In the genomic region with DNA sequence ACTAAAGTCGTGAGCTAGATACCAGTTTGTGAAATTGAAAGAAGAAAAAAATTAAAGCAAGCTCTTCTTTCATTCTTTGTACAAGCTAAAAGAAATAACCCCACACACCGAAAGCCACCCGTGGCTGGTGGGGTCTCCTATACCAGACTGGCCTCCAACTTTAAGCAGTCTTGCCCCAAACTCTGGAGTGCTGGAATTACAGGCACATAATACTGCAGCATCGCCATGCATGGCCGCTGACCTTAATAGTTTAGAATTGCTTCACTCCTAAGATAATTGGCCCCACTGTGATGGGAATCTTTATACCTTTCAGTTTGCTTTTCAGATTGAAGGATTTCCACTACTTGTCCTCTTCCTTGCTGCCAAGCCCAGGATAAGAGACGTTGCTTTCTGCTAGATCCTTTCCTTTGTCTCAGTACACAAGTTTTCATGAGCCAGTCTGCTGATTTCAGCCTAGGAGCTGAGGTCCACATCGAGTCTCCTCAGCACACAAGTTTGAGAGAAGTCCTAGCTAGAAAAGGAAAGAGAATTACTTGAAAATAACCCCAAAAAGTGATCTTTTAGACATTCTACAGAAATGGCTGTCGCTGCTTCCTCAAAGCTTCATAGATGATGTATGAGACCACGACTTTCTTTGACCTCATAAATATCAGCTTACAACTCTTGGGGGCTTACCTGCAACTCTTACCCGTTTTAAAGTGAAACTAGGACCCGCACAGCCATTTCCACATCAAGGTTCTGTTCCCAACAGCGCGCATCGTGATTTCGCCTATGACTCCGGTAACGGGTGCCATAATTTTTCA, we compare ENCODE assay signal across 8 mouse cellular contexts. TPM values are rescaled to one million over a fixed set of nuclear protein-coding genes. Genes with fewer than 3 reads are reported as not detected.
A peak's percentile ranks its signal among the peaks of the same experiment; 100 is the strongest.
DNase-seq lines count a peak whose midpoint lies in the region; ATAC-seq and TF ChIP-seq lines count a peak whose summit lies in the region.

No protein-coding gene starts in this region.

- peak; percentile 28 for DNase-seq in hindbrain, postnatal 0 days (ENCODE audit: low spot score)
- no peak for DNase-seq in neural tube, embryonic 11.5 days (ENCODE audit: low spot score)
- DNase-seq in right cerebral cortex, postnatal 14 days: no peak
- no peak for DNase-seq in urinary bladder, postnatal 36 days (ENCODE audit: low spot score in 2 of 2)
- DNase-seq in MN1 (ENCODE audit: low spot score): no peak

- no peak for ATAC-seq in megakaryocyte, adult 5-6 weeks (ENCODE audit: poor library complexity, severe bottlenecking)
- no peak for ATAC-seq in embryonic facial prominence, embryonic 13.5 days (ENCODE audit: insufficient number of reproducible peaks, insufficient read depth, low FRiP score, low TSS enrichment, low read depth)
- ATAC-seq in hindbrain, postnatal 0 days: no peak
- no peak for ATAC-seq in neural tube, embryonic 11.5 days (ENCODE audit: insufficient read depth, low FRiP score, low TSS enrichment)

- H3K9me3 ChIP-seq in megakaryocyte, embryonic 14.5 days: no peaks in the 10 kb centered on the region
- H3K9me3 ChIP-seq in embryonic facial prominence, embryonic 13.5 days: no peaks in the 10 kb centered on the region
- H3K9me3 ChIP-seq in hindbrain, postnatal 0 days (ENCODE audit: low read length): no peaks in the 10 kb centered on the region
- H3K9me3 ChIP-seq in neural tube, embryonic 11.5 days (ENCODE audit: control insufficient read depth, low read length): no peaks in the 10 kb centered on the region

- 9% methylated on average over 17 of the region's 17 CpGs for WGBS in embryonic facial prominence, embryonic 13.5 days
- 5% methylated on average over 17 of the region's 17 CpGs for WGBS in hindbrain, postnatal 0 days
- 13% methylated on average over 17 of the region's 17 CpGs for WGBS in neural tube, embryonic 11.5 days

- H3K9ac ChIP-seq in embryonic facial prominence, embryonic 13.5 days: peak overlapping the region; percentile 98
- H3K9ac ChIP-seq in hindbrain, postnatal 0 days (replicated peaks; ENCODE audit: low read length): peak overlapping the region; percentile 96
- peak overlapping the region; percentile 98 for H3K9ac ChIP-seq in neural tube, embryonic 11.5 days (ENCODE audit: low read length)

- peak overlapping the region; percentile 72 for H3K4me2 ChIP-seq in embryonic facial prominence, embryonic 13.5 days
- H3K4me2 ChIP-seq in hindbrain, postnatal 0 days (ENCODE audit: low read depth, low read length): peak overlapping the region; percentile 85
- H3K4me2 ChIP-seq in neural tube, embryonic 11.5 days (ENCODE audit: low read depth): peak overlapping the region; percentile 88

- H3K4me3 ChIP-seq in megakaryocyte, embryonic 14.5 days (replicated peaks): peak overlapping the region; percentile 96
- H3K4me3 ChIP-seq in embryonic facial prominence, embryonic 13.5 days: peak overlapping the region; percentile 76
- H3K4me3 ChIP-seq in hindbrain, postnatal 0 days (ENCODE audit: low read length): peak overlapping the region; percentile 89
- peak overlapping the region; percentile 84 for H3K4me3 ChIP-seq in neural tube, embryonic 11.5 days (ENCODE audit: low read depth, low read length)

- H3K27ac ChIP-seq in embryonic facial prominence, embryonic 13.5 days: peak overlapping the region; percentile 100
- H3K27ac ChIP-seq in hindbrain, postnatal 0 days: peak overlapping the region; percentile 100
- H3K27ac ChIP-seq in neural tube, embryonic 11.5 days (ENCODE audit: low read depth, low read length): peak overlapping the region; percentile 99

- H3K4me1 ChIP-seq in megakaryocyte, embryonic 14.5 days: peaks cover 63% of the 10 kb centered on the region
- peaks cover 53% of the 10 kb centered on the region for H3K4me1 ChIP-seq in embryonic facial prominence, embryonic 13.5 days
- H3K4me1 ChIP-seq in hindbrain, postnatal 0 days (ENCODE audit: insufficient read depth, low read length): peaks cover 32% of the 10 kb centered on the region
- peaks cover 41% of the 10 kb centered on the region for H3K4me1 ChIP-seq in neural tube, embryonic 11.5 days (ENCODE audit: control insufficient read depth, insufficient read depth, low read length)

- no peaks in the 10 kb centered on the region for H3K27me3 ChIP-seq in megakaryocyte, embryonic 14.5 days (replicated peaks)
- H3K27me3 ChIP-seq in embryonic facial prominence, embryonic 13.5 days: no peaks in the 10 kb centered on the region
- H3K27me3 ChIP-seq in hindbrain, postnatal 0 days (ENCODE audit: insufficient read depth, low read length): no peaks in the 10 kb centered on the region
- H3K27me3 ChIP-seq in neural tube, embryonic 11.5 days (ENCODE audit: control insufficient read depth, insufficient read depth, low read length): no peaks in the 10 kb centered on the region

- H3K36me3 ChIP-seq in megakaryocyte, embryonic 14.5 days (replicated peaks; ENCODE audit: low read length): peaks cover 36% of the 10 kb centered on the region
- H3K36me3 ChIP-seq in embryonic facial prominence, embryonic 13.5 days: peaks cover 14% of the 10 kb centered on the region
- H3K36me3 ChIP-seq in hindbrain, postnatal 0 days (ENCODE audit: insufficient read depth, low read length): no peaks in the 10 kb centered on the region
- peaks cover 2% of the 10 kb centered on the region; the same call in 1 of the 2 replicates for H3K36me3 ChIP-seq in neural tube, embryonic 11.5 days (ENCODE audit: control insufficient read depth, insufficient read depth, low read length)

- TF ChIP-seq CTCF in hindbrain, postnatal 0 days (IDR thresholded peaks at IDR 0.05; ENCODE audit: low read depth): no peak

RNA-seq across cellular contexts. Expression of gene Pnrc2, which starts 0.9 kb away (rescaled TPM):
- 6.2 TPM in 1 of 2 replicates, not detected in the other for polyA plus RNA-seq in megakaryocyte, embryonic 14.5 days (2012; ENCODE audit: insufficient read depth, low replicate concordance)
- total RNA-seq in megakaryocyte, adult 5-6 weeks (2015): 248 and 273 TPM in 2 replicates
- total RNA-seq in megakaryocyte, adult 5-6 weeks (2017): 249 and 251 TPM in 2 replicates
- 183 and 196 TPM in 2 replicates for polyA plus RNA-seq in embryonic facial prominence, embryonic 13.5 days (2015; fragmentation: Nextera tagmentation; extraction: Ambion mirVana)
- 54.9 and 55.0 TPM in 2 replicates for total RNA-seq in hindbrain, postnatal 0 days (2014; rRNA removed)
- polyA plus RNA-seq in hindbrain, postnatal 0 days (2015; fragmentation: Nextera tagmentation; extraction: Ambion mirVana): 81.7 and 90.4 TPM in 2 replicates
- polyA plus RNA-seq in neural tube, embryonic 11.5 days (2014; fragmentation: Nextera tagmentation; extraction: Ambion mirVana): 196 and 201 TPM in 2 replicates

RNA-seq across cellular contexts. Expression of gene Srsf10, which starts 17.2 kb away (rescaled TPM):
- 81.0 and 110 TPM in 2 replicates for polyA plus RNA-seq in megakaryocyte, embryonic 14.5 days (2012; ENCODE audit: insufficient read depth, low replicate concordance)
- 104 and 125 TPM in 2 replicates for total RNA-seq in megakaryocyte, adult 5-6 weeks (2015)
- 130 and 147 TPM in 2 replicates for total RNA-seq in megakaryocyte, adult 5-6 weeks (2017)
- 324 and 327 TPM in 2 replicates for polyA plus RNA-seq in embryonic facial prominence, embryonic 13.5 days (2015; fragmentation: Nextera tagmentation; extraction: Ambion mirVana)
- total RNA-seq in hindbrain, postnatal 0 days (2014; rRNA removed): 52.8 and 61.0 TPM in 2 replicates
- 147 and 155 TPM in 2 replicates for polyA plus RNA-seq in hindbrain, postnatal 0 days (2015; fragmentation: Nextera tagmentation; extraction: Ambion mirVana)
- polyA plus RNA-seq in neural tube, embryonic 11.5 days (2014; fragmentation: Nextera tagmentation; extraction: Ambion mirVana): 349 and 359 TPM in 2 replicates

RNA-seq across cellular contexts. Expression of gene Cnr2, which starts 22.4 kb away (rescaled TPM):
- polyA plus RNA-seq in megakaryocyte, embryonic 14.5 days (2012; ENCODE audit: insufficient read depth, low replicate concordance): 1.3 and 4.9 TPM in 2 replicates
- total RNA-seq in megakaryocyte, adult 5-6 weeks (2015): 15.2 and 16.9 TPM in 2 replicates
- 18.8 and 20.7 TPM in 2 replicates for total RNA-seq in megakaryocyte, adult 5-6 weeks (2017)
- 0.51 and 0.55 TPM in 2 replicates for polyA plus RNA-seq in embryonic facial prominence, embryonic 13.5 days (2015; fragmentation: Nextera tagmentation; extraction: Ambion mirVana)
- total RNA-seq in hindbrain, postnatal 0 days (2014; rRNA removed): 0.04 and 0.58 TPM in 2 replicates
- 0.04 and 0.06 TPM in 2 replicates for polyA plus RNA-seq in hindbrain, postnatal 0 days (2015; fragmentation: Nextera tagmentation; extraction: Ambion mirVana)
- 0.38 and 1.0 TPM in 2 replicates for polyA plus RNA-seq in neural tube, embryonic 11.5 days (2014; fragmentation: Nextera tagmentation; extraction: Ambion mirVana)

RNA-seq across cellular contexts. Expression of gene Fuca1, which starts 47.7 kb away (rescaled TPM):
- polyA plus RNA-seq in megakaryocyte, embryonic 14.5 days (2012; ENCODE audit: insufficient read depth, low replicate concordance): 19.9 and 22.2 TPM in 2 replicates
- 72.1 and 86.7 TPM in 2 replicates for total RNA-seq in megakaryocyte, adult 5-6 weeks (2015)
- total RNA-seq in megakaryocyte, adult 5-6 weeks (2017): 143 and 189 TPM in 2 replicates
- 66.6 and 75.1 TPM in 2 replicates for polyA plus RNA-seq in embryonic facial prominence, embryonic 13.5 days (2015; fragmentation: Nextera tagmentation; extraction: Ambion mirVana)
- 42.5 and 43.6 TPM in 2 replicates for total RNA-seq in hindbrain, postnatal 0 days (2014; rRNA removed)
- polyA plus RNA-seq in hindbrain, postnatal 0 days (2015; fragmentation: Nextera tagmentation; extraction: Ambion mirVana): 92.8 and 97.3 TPM in 2 replicates
- polyA plus RNA-seq in neural tube, embryonic 11.5 days (2014; fragmentation: Nextera tagmentation; extraction: Ambion mirVana): 47.2 and 60.6 TPM in 2 replicates

Comparison
In these comparisons a context has a peak if more than half of its experiments do, and no peak if none do; other contexts are left out.
1. RNA of gene Pnrc2, which starts 0.9 kb away (polyA plus RNA-seq): 196 to 201 TPM in neural tube, embryonic 11.5 days, 183 to 196 TPM in embryonic facial prominence, embryonic 13.5 days and 81.7 to 90.4 TPM in hindbrain, postnatal 0 days; 6.2 TPM in megakaryocyte, embryonic 14.5 days; every median in the first group is over 10 times any median in the second.
2. Peak in every context shown above with its lines, with median percentiles within 50 percentile points of each other: H3K4me3 ChIP-seq, H3K27ac ChIP-seq, H3K4me2 ChIP-seq and H3K9ac ChIP-seq.